Mouse (Mus musculus) stomach, postnatal 0 days (tissue): ENCODE measurements around the gene Sec14l1.

ENCODE experiments used
- CTCF ChIP-seq: IDR thresholded peaks from 2 replicates; pipeline ENCODE4 v1.5.1; 2016; ENCODE audit warnings: antibody characterized with exemption, low read depth, mild to moderate bottlenecking, moderate library complexity
- EP300 ChIP-seq: optimal IDR thresholded peaks from 2 replicates; pipeline ENCODE3; 2016; ENCODE audit warnings: antibody characterized with exemption

GRCm38 (mm10) chr11:117097021-117097420, 17.9 kb upstream of the Sec14l1 start:
- no peak for TF ChIP-seq EP300
- TF ChIP-seq CTCF: no peak
